Mouse (Mus musculus) ES-E14 (cell line): ENCODE measurements around the gene Ctc1. TPM values are rescaled to one million over a fixed set of nuclear protein-coding genes. Genes with fewer than 3 reads are reported as not detected.
A peak's percentile ranks its signal among the peaks of the same experiment; 100 is the strongest.

Source experiments
- DNase-seq: peaks from one replicate; pipeline ENCODE4 v3.0.0-alpha.2; 2013; ENCODE audit warnings: low read depth, low spot score
- H3K27ac ChIP-seq: 2 replicates; pipeline ENCODE4 v1.5.1; 2012; ENCODE audit warnings: low read depth, mild to moderate bottlenecking, low read length, moderate library complexity, mixed read lengths; ENCODE audit not compliant: poor library complexity, insufficient read depth, severe bottlenecking
- H3K36me3 ChIP-seq: 2 replicates; pipeline ENCODE4 v1.6.1; 2012; ENCODE audit warnings: mild to moderate bottlenecking, low read length, moderate library complexity, mixed read lengths; ENCODE audit not compliant: control insufficient read depth, poor library complexity, insufficient read depth, severe bottlenecking
- H3K4me1 ChIP-seq, 2 experiments: fragments of 150-350 bp in 1 of 2; sonication (generic) in 1 of 2; 2 replicates each; pipeline ENCODE4 v1.6.1; 2012; ENCODE audit warnings: low read length in 2 of 2, mild to moderate bottlenecking in 1 of 2, mixed read lengths in 1 of 2; ENCODE audit not compliant: control insufficient read depth in 2 of 2, insufficient read depth in 2 of 2, poor library complexity in 1 of 2
- H3K4me3 ChIP-seq, 2 experiments: fragments of 150-350 bp in 1 of 2; sonication (generic) in 1 of 2; 2 replicates each; pipeline ENCODE4 v1.5.1; 2012; ENCODE audit warnings: low read length in 2 of 2, low read depth in 1 of 2, mild to moderate bottlenecking in 1 of 2, mixed read lengths in 1 of 2; ENCODE audit not compliant: insufficient read depth in 1 of 2, poor library complexity in 1 of 2, severe bottlenecking in 1 of 2
- H3K9ac ChIP-seq: 2 replicates; pipeline ENCODE4 v1.6.1; 2012; ENCODE audit warnings: low read depth, mild to moderate bottlenecking, low read length, mixed read lengths; ENCODE audit not compliant: poor library complexity, insufficient read depth, severe bottlenecking
- H3K9me3 ChIP-seq: fragments of 150-350 bp; sonication (generic); 2 replicates; pipeline ENCODE4 v1.6.1; 2012; ENCODE audit warnings: low read depth, mild to moderate bottlenecking, low read length; ENCODE audit not compliant: control insufficient read depth, insufficient read depth
- CHD2 ChIP-seq: IDR thresholded peaks from 2 replicates; pipeline ENCODE4 v1.6.1; 2014; ENCODE audit warnings: mild to moderate bottlenecking, low read depth, low read length, inconsistent platforms
- HCFC1 ChIP-seq: IDR thresholded peaks from 2 replicates; pipeline ENCODE4 v1.6.1; 2012; ENCODE audit warnings: low read length, inconsistent platforms, borderline replicate concordance; ENCODE audit not compliant: insufficient read depth
- MAFK ChIP-seq: IDR thresholded peaks from 2 replicates; pipeline ENCODE4 v1.6.1; 2014; ENCODE audit warnings: mild to moderate bottlenecking, low read depth, low read length, inconsistent platforms; ENCODE audit not compliant: insufficient read depth
- ZC3H11A ChIP-seq: IDR thresholded peaks from 2 replicates; pipeline ENCODE4 v1.6.1; 2012; ENCODE audit warnings: low read depth, mild to moderate bottlenecking, inconsistent platforms, low read length, borderline replicate concordance
- ZNF384 ChIP-seq: IDR thresholded peaks from 2 replicates; pipeline ENCODE4 v1.6.1; 2012; ENCODE audit warnings: low read depth, low read length, inconsistent platforms
- in situ Hi-C, 2 experiments: fragments of 600-800 bp; cut with MboI; formaldehyde crosslinking; loops; one replicate each; pipeline ENCODE4 v1.15.1; 2025; ENCODE audit warnings: low sequenced_read_pairs in 2 of 2, inconsistent platforms in 1 of 2; ENCODE audit not compliant: unreplicated experiment in 2 of 2
- total RNA-seq: library from RNA; depleted of rRNA; stranded (reverse); fragments of 300-350 nt; gene quantifications from 2 replicates; pipeline ENCODE4 v1.2.3, GENCODE M21; 2012

Ctc1 gene
- total RNA-seq, 1 experiment = 50.9 TPM

DNA sequence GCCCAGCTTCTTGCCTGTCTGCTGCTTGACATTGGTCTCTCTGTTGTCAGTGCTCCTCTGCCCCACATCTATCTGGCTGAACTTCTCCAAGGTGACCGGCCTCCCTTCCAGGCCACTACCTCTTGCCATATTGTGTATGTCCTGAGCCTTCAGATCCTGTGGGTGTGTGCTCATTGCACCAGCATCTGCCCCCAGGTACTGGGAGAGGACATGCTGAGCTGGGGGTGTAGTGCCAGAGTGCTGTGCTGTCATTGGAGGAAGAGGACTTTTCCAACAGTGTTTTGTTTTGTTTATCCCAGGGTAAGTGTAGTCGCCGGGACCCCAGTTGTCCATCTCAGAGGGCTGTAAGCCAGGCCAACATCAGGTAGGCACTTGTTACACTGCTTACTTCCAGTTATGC is 18.9 kb downstream of the Ctc1 start:
- no peak for DNase-seq
- no peaks in the 10 kb centered on the region for H3K9me3 ChIP-seq
- H3K4me1 ChIP-seq = peaks cover 1 to 20% of the 10 kb centered on the region in 2 experiments; a peak in 2 of 4 replicates
- no peak overlapping the region for H3K4me3 ChIP-seq
- H3K36me3 ChIP-seq = peaks cover 43% of the 10 kb centered on the region
- in situ Hi-C loops = no loop called here
- no peak overlapping the region for H3K27ac ChIP-seq
- H3K9ac ChIP-seq = no peak overlapping the region
- TF ChIP-seq CHD2 = no peak
- no peak for TF ChIP-seq ZNF384
- TF ChIP-seq ZC3H11A = no peak
- TF ChIP-seq HCFC1 = no peak
- TF ChIP-seq MAFK = no peak

DNA sequence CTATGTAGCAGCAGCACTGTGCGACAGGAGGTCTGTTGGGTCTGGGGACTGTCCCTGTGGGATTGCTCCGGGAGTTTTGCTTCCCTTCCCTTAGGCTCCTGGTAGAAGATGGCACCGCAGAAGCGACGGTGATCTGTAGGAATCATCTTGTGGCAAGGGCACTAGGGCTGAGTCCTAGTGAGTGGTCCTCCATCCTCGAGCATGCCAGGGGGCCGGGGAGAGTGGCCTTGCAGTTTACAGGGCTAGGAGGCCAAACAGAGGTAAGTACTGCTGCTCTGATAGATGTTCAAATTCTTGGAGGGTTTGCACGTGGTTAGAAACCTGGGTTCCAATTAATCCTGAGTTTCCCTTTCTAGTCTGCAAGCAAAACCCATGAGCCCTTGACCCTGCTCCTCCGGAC is 19.7 kb downstream of the Ctc1 start:
- no peaks in the 10 kb centered on the region for H3K9me3 ChIP-seq
- TF ChIP-seq HCFC1 (no peak), CHD2 (no peak), ZNF384 (no peak), ZC3H11A (no peak), MAFK (no peak)
- DNase-seq = no peak
- peak overlapping the region; percentile 16; the same call in 1 of the 2 replicates for H3K27ac ChIP-seq
- peaks cover 1 to 20% of the 10 kb centered on the region in 2 experiments; a peak in 2 of 4 replicates for H3K4me1 ChIP-seq
- in situ Hi-C loops = no loop called here
- peak overlapping the region; percentile 11 to 52 for H3K4me3 ChIP-seq
- peaks cover 37% of the 10 kb centered on the region for H3K36me3 ChIP-seq
- H3K9ac ChIP-seq = peak overlapping the region; percentile 52

DNA sequence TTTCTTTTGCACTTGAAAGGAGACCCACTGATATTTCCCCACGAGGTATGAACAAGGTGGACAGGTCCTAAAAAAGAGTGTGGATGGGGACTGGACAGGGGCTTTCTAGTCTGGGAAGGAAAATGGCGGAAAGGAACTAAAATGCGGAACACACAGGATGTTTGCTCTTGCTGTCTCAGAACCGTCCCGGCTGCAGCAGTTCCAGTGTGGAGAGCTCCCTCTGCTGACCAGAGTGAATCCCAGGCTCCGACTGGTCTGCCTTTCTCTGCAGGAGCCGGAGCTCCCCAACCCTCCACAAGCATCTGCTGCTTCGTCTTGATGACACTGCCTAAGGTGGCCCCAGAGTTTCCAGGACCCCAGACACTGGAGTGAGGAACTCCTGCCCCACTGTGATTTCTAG is 20.1 kb downstream of the Ctc1 start:
- peak overlapping the region; percentile 16; the same call in 1 of the 2 replicates for H3K27ac ChIP-seq
- H3K36me3 ChIP-seq = peaks cover 33% of the 10 kb centered on the region
- H3K4me1 ChIP-seq = peaks cover 1 to 20% of the 10 kb centered on the region in 2 experiments; a peak in 2 of 4 replicates
- in situ Hi-C loops = no loop called here
- DNase-seq = peak; percentile 86
- TF ChIP-seq CHD2 (no peak), ZNF384 (no peak), MAFK (no peak)
- peak overlapping the region; percentile 11 to 52 for H3K4me3 ChIP-seq
- no peaks in the 10 kb centered on the region for H3K9me3 ChIP-seq
- peak overlapping the region; percentile 52; the same call in 1 of the 2 replicates for H3K9ac ChIP-seq

DNA sequence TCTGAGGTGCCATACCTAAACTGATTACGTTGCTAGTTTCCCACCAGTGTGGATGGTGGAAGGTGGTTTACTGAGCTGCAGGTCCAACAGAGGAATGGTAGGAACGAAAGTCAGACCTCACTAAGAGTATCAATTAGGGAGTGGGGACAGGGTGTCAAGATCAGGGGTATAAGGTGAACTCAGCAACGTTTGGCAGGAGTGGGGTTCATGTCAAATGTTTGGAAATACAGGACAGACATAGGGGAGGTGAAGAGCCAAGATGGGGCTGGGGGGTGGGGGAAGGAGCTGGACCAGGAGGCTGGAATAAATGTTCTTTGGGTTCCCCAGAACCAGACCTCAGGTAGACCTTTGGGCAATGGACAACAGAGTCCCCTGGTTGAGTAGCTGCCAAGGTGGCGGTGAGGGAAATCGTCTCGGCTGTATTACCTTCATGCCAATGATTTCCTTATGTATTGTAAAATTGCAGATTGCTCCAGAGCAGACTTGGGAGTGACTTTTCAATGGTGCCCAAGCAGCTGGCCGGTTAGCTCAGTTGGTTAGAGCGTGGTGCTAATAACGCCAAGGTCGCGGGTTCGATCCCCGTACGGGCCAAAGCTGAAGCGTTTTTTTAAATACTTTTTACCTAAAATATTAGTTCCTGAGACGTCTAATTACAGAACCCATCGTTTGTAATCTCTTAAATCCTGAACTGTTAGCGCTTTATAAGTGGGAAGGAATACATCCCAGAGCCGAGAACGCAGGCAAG is 20.9 kb downstream of the Ctc1 start:
- H3K9ac ChIP-seq = peak overlapping the region; percentile 81
- peaks cover 1 to 20% of the 10 kb centered on the region in 2 experiments; a peak in 2 of 4 replicates for H3K4me1 ChIP-seq
- in situ Hi-C loops = no loop called here
- no peak for TF ChIP-seq HCFC1
- peak; percentile 90 for TF ChIP-seq MAFK
- TF ChIP-seq ZNF384 = no peak
- TF ChIP-seq CHD2 = no peak
- peaks cover 25% of the 10 kb centered on the region for H3K36me3 ChIP-seq
- H3K27ac ChIP-seq = peak overlapping the region; percentile 59
- no peak for DNase-seq
- H3K4me3 ChIP-seq = peak overlapping the region; percentile 71 to 88
- H3K9me3 ChIP-seq = no peaks in the 10 kb centered on the region
